Mouse (Mus musculus): ENCODE data around the gene Tmem125. TPM values are rescaled to one million over a fixed set of nuclear protein-coding genes. Genes with fewer than 3 reads are reported as not detected.
A peak's percentile ranks its signal among the peaks of the same experiment; 100 is the strongest.

Tmem125 gene
- 1.9 and 2.0 TPM in 2 replicates for polyA plus RNA-seq (2015; fragmentation: Nextera tagmentation; extraction: Ambion mirVana)

DNA sequence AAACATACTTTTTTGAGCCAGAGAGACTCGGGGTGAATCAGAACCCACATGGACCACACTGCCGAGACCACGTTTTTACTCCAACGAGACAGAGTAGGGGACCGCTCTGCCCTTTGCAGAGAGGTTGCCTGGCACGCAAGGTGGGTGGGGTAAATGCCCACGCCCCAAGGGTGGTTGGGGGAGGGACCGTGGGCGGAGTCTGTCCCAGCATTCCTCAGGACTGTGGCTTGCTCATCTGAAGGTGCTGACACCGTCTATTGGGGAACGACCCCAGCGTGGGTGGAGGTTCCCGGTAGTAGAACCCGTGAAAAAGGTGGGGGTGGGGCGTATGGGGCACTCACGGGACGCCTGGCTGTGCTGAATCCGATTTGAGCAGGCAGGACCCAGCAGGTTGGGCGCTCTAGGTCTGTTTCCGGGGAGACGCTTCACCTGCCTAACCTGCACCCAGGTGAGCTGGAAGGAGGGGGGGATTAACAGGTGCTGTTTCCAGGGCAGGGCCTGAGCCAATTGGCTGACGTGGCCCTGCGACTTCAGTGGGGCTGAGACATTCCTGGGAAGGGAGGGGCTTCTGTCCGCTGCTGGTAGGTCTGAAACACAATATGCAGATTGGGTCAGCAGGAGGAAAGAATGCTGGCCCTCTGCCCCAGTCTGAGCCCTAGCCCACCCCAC is at the start of gene Tmem125:
TSS of gene Tmem125 (minus strand) at position 453 of the 669 bp plus-strand sequence.
- Histone ChIP-seq H3K4me1 (replicated peaks) (peaks cover 7% of the 10 kb centered on the region; the same call in 1 of the 2 replicates), H3K27ac (replicated peaks) (peak within 1 kb of the TSS; percentile 69), H3K9me3 (replicated peaks) (peaks cover 7% of the 10 kb centered on the region), H3K27me3 (no peaks in the 10 kb centered on the region), H3K4me3 (replicated peaks) (peak within 1 kb of the TSS; percentile 39), H3K9ac (no peak within 1 kb of the TSS), H3K36me3 (replicated peaks) (no peaks in the 10 kb centered on the region), H3K4me2 (peak within 1 kb of the TSS; percentile 60)
- WGBS (ENCODE audit: insufficient replicate concordance): 6% methylated on average over 24 of the region's 24 CpGs
- peak; percentile 64 for ATAC-seq (ENCODE audit: insufficient read depth)

GRCm38 (mm10) chr4:118589733-118590130 is 45.9 kb upstream of the Tmem125 start:
- H3K4me2 ChIP-seq: no peak overlapping the region
- H3K9ac ChIP-seq: no peak overlapping the region
- no peaks in the 10 kb centered on the region for H3K36me3 ChIP-seq (replicated peaks)
- H3K9me3 ChIP-seq (replicated peaks): no peaks in the 10 kb centered on the region
- H3K27ac ChIP-seq (replicated peaks): no peak overlapping the region
- ATAC-seq (ENCODE audit: insufficient read depth): no peak
- H3K4me1 ChIP-seq (replicated peaks): no peaks in the 10 kb centered on the region
- no peaks in the 10 kb centered on the region for H3K27me3 ChIP-seq
- H3K4me3 ChIP-seq (replicated peaks): no peak overlapping the region
- WGBS (ENCODE audit: insufficient replicate concordance): 14% methylated on average over 7 of the region's 7 CpGs

DNA sequence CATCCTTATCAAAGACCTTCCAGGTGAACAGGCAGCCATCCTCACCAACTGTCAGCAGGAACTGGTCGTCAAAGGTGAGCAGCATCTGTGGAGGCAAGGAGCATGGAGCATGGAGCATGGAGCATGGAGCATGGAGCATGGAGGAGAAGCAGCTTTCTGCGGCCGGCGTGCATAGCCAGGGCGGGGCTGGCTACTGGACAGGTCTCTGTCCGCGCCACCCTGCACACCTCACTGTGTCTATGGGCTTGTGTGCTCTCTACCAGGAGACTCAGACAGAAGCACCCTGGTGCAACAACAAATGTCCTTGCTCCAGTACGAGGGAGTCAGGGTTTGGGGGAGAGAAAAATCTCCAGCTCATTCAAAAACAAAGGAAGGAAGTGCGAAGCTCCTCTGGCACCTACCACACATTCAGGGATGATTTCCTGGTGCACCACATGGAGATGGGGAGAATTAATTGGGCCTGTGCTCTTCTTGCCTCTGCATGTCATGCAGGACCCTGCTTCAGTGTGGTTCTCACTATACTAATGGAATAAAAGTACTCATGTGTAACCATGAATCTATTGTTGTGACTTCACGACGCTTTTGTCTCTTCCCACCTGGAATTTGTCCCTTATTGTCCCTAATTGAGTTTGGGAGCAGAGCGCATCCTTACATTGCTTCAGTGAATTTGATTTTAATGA is 45.3 kb upstream of the Tmem125 start:
- Histone ChIP-seq H3K9ac (no peak overlapping the region), H3K27me3 (no peaks in the 10 kb centered on the region), H3K4me1 (replicated peaks) (no peaks in the 10 kb centered on the region), H3K36me3 (replicated peaks) (no peaks in the 10 kb centered on the region), H3K4me2 (no peak overlapping the region), H3K27ac (replicated peaks) (no peak overlapping the region), H3K9me3 (replicated peaks) (no peaks in the 10 kb centered on the region), H3K4me3 (replicated peaks) (no peak overlapping the region)
- ATAC-seq (ENCODE audit: insufficient read depth): no peak
- WGBS (ENCODE audit: insufficient replicate concordance): 58% methylated on average over 12 of the region's 12 CpGs

- H3K4me3 ChIP-seq (replicated peaks): no peak overlapping the region
- no peak overlapping the region for H3K27ac ChIP-seq (replicated peaks)
- no peak for ATAC-seq (ENCODE audit: insufficient read depth)
- H3K4me2 ChIP-seq: no peak overlapping the region
- no peak overlapping the region for H3K9ac ChIP-seq
- no peaks in the 10 kb centered on the region for H3K27me3 ChIP-seq
- no peaks in the 10 kb centered on the region for H3K4me1 ChIP-seq (replicated peaks)
- H3K9me3 ChIP-seq (replicated peaks): no peaks in the 10 kb centered on the region
- whole genome bisulfite sequencing (ENCODE audit: insufficient replicate concordance): 74% methylated on average over 8 of the region's 8 CpGs
- H3K36me3 ChIP-seq (replicated peaks): no peaks in the 10 kb centered on the region
Measured at GRCm38 (mm10) chr4:118582629-118583028, 38.8 kb upstream of the Tmem125 start.

GRCm38 (mm10) chr4:118581508-118581907 is 37.7 kb upstream of the Tmem125 start:
- H3K9ac ChIP-seq: no peak overlapping the region
- H3K27ac ChIP-seq (replicated peaks): no peak overlapping the region
- no peak overlapping the region for H3K4me2 ChIP-seq
- ATAC-seq (ENCODE audit: insufficient read depth): no peak
- H3K4me1 ChIP-seq (replicated peaks): no peaks in the 10 kb centered on the region
- peaks cover 2% of the 10 kb centered on the region; the same call in 1 of the 2 replicates for H3K27me3 ChIP-seq
- no peaks in the 10 kb centered on the region for H3K36me3 ChIP-seq (replicated peaks)
- 56% methylated on average over 11 of the region's 11 CpGs for WGBS (ENCODE audit: insufficient replicate concordance)
- no peak overlapping the region for H3K4me3 ChIP-seq (replicated peaks)
- H3K9me3 ChIP-seq (replicated peaks): no peaks in the 10 kb centered on the region

DNA sequence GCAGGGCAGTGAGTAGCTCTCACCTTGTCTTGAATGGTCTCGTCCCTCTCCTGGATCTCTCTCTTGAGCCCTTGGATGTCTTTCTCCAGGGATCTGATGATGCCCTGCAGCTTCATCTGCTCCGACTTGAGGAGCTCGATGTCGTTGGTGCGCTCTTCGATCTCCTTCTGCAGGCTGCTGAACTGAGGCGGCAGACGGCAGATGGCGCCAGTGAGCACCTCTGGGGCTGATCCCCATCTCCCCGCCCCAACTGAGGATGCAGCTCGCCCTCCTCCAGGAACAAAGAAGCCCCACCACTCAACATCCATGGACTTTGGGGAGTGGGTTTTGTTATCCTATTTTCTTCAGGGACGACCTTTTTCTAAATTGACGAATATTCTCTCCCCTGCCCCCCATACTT is 35.5 kb upstream of the Tmem125 start:
- no peaks in the 10 kb centered on the region for H3K4me1 ChIP-seq (replicated peaks)
- 38% methylated on average over 13 of the region's 13 CpGs for WGBS (ENCODE audit: insufficient replicate concordance)
- no peak overlapping the region for H3K4me2 ChIP-seq
- H3K27ac ChIP-seq (replicated peaks): no peak overlapping the region
- H3K27me3 ChIP-seq: peaks cover 18% of the 10 kb centered on the region; the same call in 1 of the 2 replicates
- H3K9me3 ChIP-seq (replicated peaks): no peaks in the 10 kb centered on the region
- H3K36me3 ChIP-seq (replicated peaks): no peaks in the 10 kb centered on the region
- H3K9ac ChIP-seq: no peak overlapping the region
- no peak for ATAC-seq (ENCODE audit: insufficient read depth)
- H3K4me3 ChIP-seq (replicated peaks): no peak overlapping the region

DNA sequence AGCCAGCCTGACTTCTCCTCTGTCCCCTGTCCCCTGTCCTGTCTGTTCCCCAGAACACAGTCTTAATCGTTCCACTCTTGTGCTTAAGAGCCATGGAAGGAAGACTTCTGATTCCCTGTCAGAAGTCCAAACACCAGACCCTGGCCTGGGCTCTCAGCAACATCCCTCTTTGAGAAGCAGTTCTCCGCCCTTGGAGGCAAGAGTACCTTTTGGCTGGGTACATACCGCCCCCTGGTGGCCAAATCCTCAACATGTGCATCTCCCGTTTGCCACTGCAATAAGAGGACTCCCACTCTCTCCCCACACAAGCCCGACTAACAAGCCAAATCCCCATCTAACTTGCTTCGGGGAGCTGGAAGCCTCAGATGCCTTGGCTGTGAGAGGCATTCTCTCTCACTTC is 32.3 kb upstream of the Tmem125 start:
- no peak for ATAC-seq (ENCODE audit: insufficient read depth)
- no peak overlapping the region for H3K4me3 ChIP-seq (replicated peaks)
- no peak overlapping the region for H3K27ac ChIP-seq (replicated peaks)
- no peaks in the 10 kb centered on the region for H3K36me3 ChIP-seq (replicated peaks)
- no peak overlapping the region for H3K4me2 ChIP-seq
- 5% methylated on average over 6 of the region's 6 CpGs for WGBS (ENCODE audit: insufficient replicate concordance)
- no peaks in the 10 kb centered on the region for H3K9me3 ChIP-seq (replicated peaks)
- peaks cover 30% of the 10 kb centered on the region; the same call in 1 of the 2 replicates for H3K27me3 ChIP-seq
- no peaks in the 10 kb centered on the region for H3K4me1 ChIP-seq (replicated peaks)
- H3K9ac ChIP-seq: no peak overlapping the region

- H3K4me2 ChIP-seq: no peak overlapping the region
- H3K36me3 ChIP-seq (replicated peaks): no peaks in the 10 kb centered on the region
- WGBS (ENCODE audit: insufficient replicate concordance): 64% methylated on average over 15 of the region's 15 CpGs
- peaks cover 32% of the 10 kb centered on the region for H3K27me3 ChIP-seq
- H3K9me3 ChIP-seq (replicated peaks): 0 out of 2 replicates have a peak, but pooled peaks cover 3% of the 10 kb centered on the region
- H3K4me1 ChIP-seq (replicated peaks): peaks cover 36% of the 10 kb centered on the region
- ATAC-seq (ENCODE audit: insufficient read depth): no peak
- H3K27ac ChIP-seq (replicated peaks): no peak overlapping the region
- no peak overlapping the region for H3K9ac ChIP-seq
- no peak overlapping the region for H3K4me3 ChIP-seq (replicated peaks)
Measured at GRCm38 (mm10) chr4:118571441-118571840, 27.6 kb upstream of the Tmem125 start.

GRCm38 (mm10) chr4:118569320-118569719 is 25.5 kb upstream of the Tmem125 start:
- WGBS (ENCODE audit: insufficient replicate concordance): 74% methylated on average over 23 of the region's 23 CpGs
- Histone ChIP-seq H3K4me3 (replicated peaks) (peak overlapping the region; percentile 27), H3K27me3 (peaks cover 17% of the 10 kb centered on the region), H3K4me2 (peak overlapping the region; percentile 50), H3K4me1 (replicated peaks) (peaks cover 36% of the 10 kb centered on the region), H3K9me3 (replicated peaks) (0 out of 2 replicates have a peak, but pooled peaks cover 3% of the 10 kb centered on the region), H3K9ac (no peak overlapping the region), H3K36me3 (replicated peaks) (no peaks in the 10 kb centered on the region), H3K27ac (replicated peaks) (peak overlapping the region; percentile 72)
- peak; percentile 55 for ATAC-seq (ENCODE audit: insufficient read depth)

- Histone ChIP-seq H3K4me1 (replicated peaks) (peaks cover 36% of the 10 kb centered on the region), H3K9me3 (replicated peaks) (0 out of 2 replicates have a peak, but pooled peaks cover 3% of the 10 kb centered on the region), H3K4me2 (peak overlapping the region; percentile 50), H3K9ac (no peak overlapping the region), H3K27ac (replicated peaks) (peak overlapping the region; percentile 72), H3K4me3 (replicated peaks) (peak overlapping the region; percentile 27), H3K36me3 (replicated peaks) (no peaks in the 10 kb centered on the region), H3K27me3 (peaks cover 11% of the 10 kb centered on the region)
- peak; percentile 93 for ATAC-seq (ENCODE audit: insufficient read depth)
- 16% methylated on average over 10 of the region's 10 CpGs for WGBS (ENCODE audit: insufficient replicate concordance)
Measured at GRCm38 (mm10) chr4:118568709-118569108, 24.9 kb upstream of the Tmem125 start.

- H3K36me3 ChIP-seq (replicated peaks): no peaks in the 10 kb centered on the region
- peaks cover 36% of the 10 kb centered on the region for H3K4me1 ChIP-seq (replicated peaks)
- WGBS (ENCODE audit: insufficient replicate concordance): 25% methylated on average over 7 of the region's 7 CpGs
- no peak overlapping the region for H3K4me3 ChIP-seq (replicated peaks)
- ATAC-seq (ENCODE audit: insufficient read depth): no peak
- peaks cover 5% of the 10 kb centered on the region; the same call in 1 of the 2 replicates for H3K27me3 ChIP-seq
- no peak overlapping the region for H3K9ac ChIP-seq
- H3K9me3 ChIP-seq (replicated peaks): 0 out of 2 replicates have a peak, but pooled peaks cover 3% of the 10 kb centered on the region
- no peak overlapping the region for H3K27ac ChIP-seq (replicated peaks)
- H3K4me2 ChIP-seq: no peak overlapping the region
Measured at GRCm38 (mm10) chr4:118566161-118566676, 22.4 kb upstream of the Tmem125 start.
